ENCODE assay signal across 11 mouse cellular contexts in genomic region chr13:55715908-55716510, GRCm38 (mm10). TPM values are rescaled to one million over a fixed set of nuclear protein-coding genes. Genes with fewer than 3 reads are reported as not detected.
DNase-seq lines count a peak whose midpoint lies in the region; ATAC-seq lines count a peak whose summit lies in the region.
"Had no signal": no experiment of that assay in that cellular context is flagged by ENCODE, and none has a peak within 500 bp of the region (broad histone marks: within the 10 kb centered on the region; RNA-seq: fewer than 3 reads in every experiment).

No protein-coding gene starts in this region.

- ATAC-seq in heart, embryonic 16.5 days (replicated peaks; ENCODE audit: extremely low read depth, insufficient read depth, low FRiP score), result no peak
- ATAC-seq in embryonic facial prominence, embryonic 14.5 days (ENCODE audit: low read depth), result no peak
- ATAC-seq in midbrain, embryonic 12.5 days (ENCODE audit: low FRiP score, low read depth), result no peak

- H3K4me1 ChIP-seq in heart, embryonic 16.5 days (ENCODE audit: control insufficient read depth, insufficient read depth, low read length), result peaks cover 6% of the 10 kb centered on the region
- peaks cover 5% of the 10 kb centered on the region; the same call in 1 of the 2 replicates for H3K4me1 ChIP-seq in embryonic facial prominence, embryonic 14.5 days (ENCODE audit: control insufficient read depth, insufficient read depth, low read length)
- peaks cover 13% of the 10 kb centered on the region; the same call in 1 of the 2 replicates for H3K4me1 ChIP-seq in midbrain, embryonic 12.5 days

- H3K36me3 ChIP-seq in heart, embryonic 16.5 days (ENCODE audit: control insufficient read depth, insufficient read depth), result peaks cover 23% of the 10 kb centered on the region
- peaks cover 30% of the 10 kb centered on the region for H3K36me3 ChIP-seq in embryonic facial prominence, embryonic 14.5 days (ENCODE audit: control insufficient read depth, insufficient read depth, low read length)
- H3K36me3 ChIP-seq in midbrain, embryonic 12.5 days, result peaks cover 31% of the 10 kb centered on the region

- no peak overlapping the region; the same call in 1 of the 2 replicates for H3K9ac ChIP-seq in heart, embryonic 16.5 days (ENCODE audit: low read length)
- H3K9ac ChIP-seq in embryonic facial prominence, embryonic 14.5 days (ENCODE audit: low read depth, low read length), result no peak overlapping the region
- H3K9ac ChIP-seq in midbrain, embryonic 12.5 days (replicated peaks), result no peak overlapping the region

- H3K27me3 ChIP-seq in heart, embryonic 16.5 days (ENCODE audit: control insufficient read depth, insufficient read depth, low read length), result no peaks in the 10 kb centered on the region
- no peaks in the 10 kb centered on the region for H3K27me3 ChIP-seq in embryonic facial prominence, embryonic 14.5 days (replicated peaks; ENCODE audit: control insufficient read depth, insufficient read depth, low read length)
- no peaks in the 10 kb centered on the region for H3K27me3 ChIP-seq in midbrain, embryonic 12.5 days

- peak overlapping the region; percentile 81; the same call in 1 of the 2 replicates for H3K4me2 ChIP-seq in heart, embryonic 16.5 days (ENCODE audit: low read depth, low read length)
- peak overlapping the region; percentile 61; the same call in 1 of the 2 replicates for H3K4me2 ChIP-seq in embryonic facial prominence, embryonic 14.5 days (ENCODE audit: low read depth, low read length)
- H3K4me2 ChIP-seq in midbrain, embryonic 12.5 days (replicated peaks), result peak overlapping the region; percentile 59

- 85% methylated on average over 7 of the region's 7 CpGs for WGBS in heart, embryonic 16.5 days
- WGBS in embryonic facial prominence, embryonic 14.5 days, result 88% methylated on average over 7 of the region's 7 CpGs
- 89% methylated on average over 7 of the region's 7 CpGs for WGBS in midbrain, embryonic 12.5 days

- DNase-seq in heart, postnatal 14 days, result no peak
- DNase-seq in A20 (ENCODE audit: low read depth, low spot score), result peak; percentile 26
- no peak for DNase-seq in embryonic facial prominence, embryonic 14.5 days (ENCODE audit: low spot score)
- no peak for DNase-seq in spleen, postnatal 14 days (ENCODE audit: low spot score in 2 of 2)
- DNase-seq in cerebellum, postnatal 36 days, result no peak
- DNase-seq in left cerebral cortex, adult 11 months (ENCODE audit: low spot score), result no peak
- DNase-seq: adrenal gland, postnatal 36 days; heart, adult 18-20 months; layer of hippocampus, adult 9-11 months had no signal

- intact Hi-C loops in heart, postnatal 14 days (cut with DNase I), result no loop called here

- no peak overlapping the region; the same call in 1 of the 2 replicates for H3K4me3 ChIP-seq in heart, embryonic 16.5 days (ENCODE audit: low read length)
- H3K4me3 ChIP-seq in embryonic facial prominence, embryonic 14.5 days (ENCODE audit: low read depth, low read length), result peak overlapping the region; percentile 92; the same call in 1 of the 2 replicates
- H3K4me3 ChIP-seq in midbrain, embryonic 12.5 days, result no peak overlapping the region

- no peaks in the 10 kb centered on the region for H3K9me3 ChIP-seq in heart, embryonic 16.5 days (replicated peaks; ENCODE audit: control insufficient read depth, low read length)
- no peaks in the 10 kb centered on the region for H3K9me3 ChIP-seq in embryonic facial prominence, embryonic 14.5 days (ENCODE audit: control insufficient read depth, low read length)
- no peaks in the 10 kb centered on the region for H3K9me3 ChIP-seq in midbrain, embryonic 12.5 days

- no peak overlapping the region for H3K27ac ChIP-seq in heart, embryonic 16.5 days (ENCODE audit: low read length)
- no peak overlapping the region for H3K27ac ChIP-seq in embryonic facial prominence, embryonic 14.5 days (replicated peaks; ENCODE audit: low read depth, low read length)
- no peak overlapping the region for H3K27ac ChIP-seq in midbrain, embryonic 12.5 days (replicated peaks)

RNA-seq across cellular contexts. Expression of gene Txndc15, which starts 1.6 kb away (rescaled TPM):
- 65.6 and 73.4 TPM in 2 replicates for polyA plus RNA-seq in heart, embryonic 16.5 days (2015; fragmentation: Nextera tagmentation; extraction: Ambion mirVana)
- total RNA-seq in heart, postnatal 14 days (2021), result 10 to 100 TPM; 36.2 to 37.3 TPM
- 98.9 and 99.8 TPM in 2 replicates for polyA plus RNA-seq in embryonic facial prominence, embryonic 14.5 days (2014; fragmentation: Nextera tagmentation; extraction: Ambion mirVana)
- polyA plus RNA-seq in midbrain, embryonic 12.5 days (2016; fragmentation: Nextera tagmentation; extraction: Ambion mirVana), result 90.9 and 99.6 TPM in 2 replicates

RNA-seq across cellular contexts. Expression of gene Pcbd2, which starts 11.2 kb away (rescaled TPM):
- polyA plus RNA-seq in heart, embryonic 16.5 days (2015; fragmentation: Nextera tagmentation; extraction: Ambion mirVana), result 49.9 and 66.0 TPM in 2 replicates
- total RNA-seq in heart, postnatal 14 days (2021), result 10 to 100 TPM; 36.3 to 37.4 TPM
- polyA plus RNA-seq in embryonic facial prominence, embryonic 14.5 days (2014; fragmentation: Nextera tagmentation; extraction: Ambion mirVana), result 45.2 and 49.2 TPM in 2 replicates
- polyA plus RNA-seq in midbrain, embryonic 12.5 days (2016; fragmentation: Nextera tagmentation; extraction: Ambion mirVana), result 23.9 and 30.0 TPM in 2 replicates

RNA-seq across cellular contexts. Expression of gene B230219D22Rik, which starts 23.1 kb away (rescaled TPM):
- polyA plus RNA-seq in heart, embryonic 16.5 days (2015; fragmentation: Nextera tagmentation; extraction: Ambion mirVana), result 49.3 and 51.4 TPM in 2 replicates
- 10 to 100 TPM; 49.7 to 52.5 TPM for total RNA-seq in heart, postnatal 14 days (2021)
- polyA plus RNA-seq in embryonic facial prominence, embryonic 14.5 days (2014; fragmentation: Nextera tagmentation; extraction: Ambion mirVana), result 57.5 and 60.8 TPM in 2 replicates
- polyA plus RNA-seq in midbrain, embryonic 12.5 days (2016; fragmentation: Nextera tagmentation; extraction: Ambion mirVana), result 71.4 and 74.5 TPM in 2 replicates
